Mouse (Mus musculus) liver, embryonic 13.5 days (tissue): ENCODE data around the gene Prss1. TPM values are rescaled to one million over a fixed set of nuclear protein-coding genes. Genes with fewer than 3 reads are reported as not detected.
"Not testable (repeated sequence)": the region's sequence is repeated elsewhere in the genome, so short reads cannot be mapped to it uniquely, and the experiment has no call there.

Source experiments
- ATAC-seq: fragments of 200-750 bp; cut with Nextera tagmentation; 2 replicates; pipeline ENCODE4 v1.8.0; 2017; ENCODE audit warnings: low read depth, mild to moderate bottlenecking, moderate number of reproducible peaks, moderate library complexity
- DNase-seq: peaks from one replicate; pipeline ENCODE4 v3.0.0; 2022
- H3K27ac ChIP-seq: fragments of 300-500 bp; sonication (generic); 2 replicates; pipeline ENCODE4 v1.5.1; 2015; ENCODE audit warnings: moderate library complexity, mild to moderate bottlenecking, inconsistent platforms
- H3K27me3 ChIP-seq: fragments of 300-500 bp; sonication (generic); 2 replicates; pipeline ENCODE4 v1.6.1; 2015; ENCODE audit warnings: mild to moderate bottlenecking, inconsistent platforms
- H3K36me3 ChIP-seq: fragments of 300-500 bp; sonication (generic); 2 replicates; pipeline ENCODE4 v1.6.1; 2015; ENCODE audit warnings: mild to moderate bottlenecking, inconsistent platforms
- H3K4me1 ChIP-seq: fragments of 300-500 bp; sonication (generic); replicated peaks from 2 replicates; pipeline ENCODE4 v1.6.1; 2015; ENCODE audit warnings: inconsistent platforms
- H3K4me2 ChIP-seq: fragments of 300-500 bp; sonication (generic); 2 replicates; pipeline ENCODE4 v1.6.1; 2015; ENCODE audit warnings: inconsistent platforms, mild to moderate bottlenecking, moderate library complexity
- H3K4me3 ChIP-seq: fragments of 300-500 bp; sonication (generic); replicated peaks from 2 replicates; pipeline ENCODE4 v1.5.1; 2015; ENCODE audit warnings: mild to moderate bottlenecking, inconsistent platforms
- H3K9ac ChIP-seq: fragments of 300-500 bp; sonication (generic); 2 replicates; pipeline ENCODE4 v1.6.1; 2015; ENCODE audit warnings: mild to moderate bottlenecking, inconsistent platforms
- H3K9me3 ChIP-seq: fragments of 300-500 bp; sonication (generic); replicated peaks from 2 replicates; pipeline ENCODE4 v1.6.1; 2016; ENCODE audit warnings: inconsistent platforms
- WGBS: fragments of 180-500 bp; shearing (Covaris S2); methylation state at CpG from one replicate; pipeline ENCODE4 v1.1.7; 2015; ENCODE audit not compliant: insufficient replicate concordance; 5-methylcytosine and 5-hydroxymethylcytosine counted together
- polyA plus RNA-seq: library from polyadenylated mRNA; unstranded; fragments of >200 nt; fragmentation: Nextera tagmentation; extraction: Ambion mirVana; gene quantifications from 2 replicates; pipeline ENCODE4 v1.2.1, GENCODE M21; 2015

Gene Prss1
- 0.29 TPM in 1 of 2 replicates, not detected in the other for polyA plus RNA-seq

DNA sequence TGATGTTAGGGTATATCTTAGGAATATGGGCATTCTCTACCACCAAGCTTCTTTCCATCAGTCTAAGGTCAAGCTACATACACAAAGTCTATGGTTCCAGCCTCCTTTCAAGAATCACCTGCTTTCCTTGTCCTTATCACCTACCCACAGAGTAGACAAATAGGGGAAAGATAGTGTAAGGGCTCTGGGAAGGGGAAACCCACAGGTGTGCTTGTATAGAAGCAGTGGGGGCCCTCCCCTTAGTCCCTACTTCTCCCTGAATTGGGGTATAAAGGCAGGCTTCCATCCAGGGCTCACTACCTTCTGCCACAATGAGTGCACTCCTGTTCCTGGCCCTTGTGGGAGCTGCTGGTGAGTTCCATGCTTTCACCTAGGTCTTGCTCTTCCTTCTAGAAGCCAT is at the start of gene Prss1:
Gene Prss1 (plus strand): TSS at position 301 of the 400 bp plus-strand sequence.
- not testable (repeated sequence) for H3K27me3 ChIP-seq, H3K36me3 ChIP-seq, H3K4me2 ChIP-seq, ATAC-seq, H3K9me3 ChIP-seq, H3K9ac ChIP-seq, H3K4me1 ChIP-seq, H3K27ac ChIP-seq, H3K4me3 ChIP-seq, DNase-seq

DNA sequence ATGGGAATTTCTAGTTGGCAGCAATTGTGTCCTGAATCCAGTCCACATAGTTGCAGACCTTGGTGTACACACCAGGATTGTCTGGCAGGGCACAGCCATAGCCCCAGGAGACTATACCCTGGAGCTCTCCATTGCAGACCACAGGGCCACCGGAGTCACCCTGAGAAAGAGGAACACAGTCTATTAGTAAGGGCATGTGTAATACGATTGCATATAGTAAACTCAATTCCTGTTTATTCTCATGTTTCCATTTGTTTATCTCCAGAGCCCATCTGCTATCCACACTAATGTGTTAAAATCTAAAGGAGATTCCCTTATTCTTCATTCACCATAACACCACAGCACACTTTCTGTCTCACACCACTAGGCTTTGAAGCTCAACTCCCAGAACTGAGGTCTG is 16.5 kb upstream of the Prss1 start:
- not testable (repeated sequence) for H3K36me3 ChIP-seq, H3K9me3 ChIP-seq, H3K4me3 ChIP-seq, DNase-seq, ATAC-seq, H3K4me1 ChIP-seq, H3K9ac ChIP-seq, H3K27me3 ChIP-seq, H3K4me2 ChIP-seq, H3K27ac ChIP-seq
- WGBS, result 54% methylated on average over 2 of the region's 2 CpGs

DNA sequence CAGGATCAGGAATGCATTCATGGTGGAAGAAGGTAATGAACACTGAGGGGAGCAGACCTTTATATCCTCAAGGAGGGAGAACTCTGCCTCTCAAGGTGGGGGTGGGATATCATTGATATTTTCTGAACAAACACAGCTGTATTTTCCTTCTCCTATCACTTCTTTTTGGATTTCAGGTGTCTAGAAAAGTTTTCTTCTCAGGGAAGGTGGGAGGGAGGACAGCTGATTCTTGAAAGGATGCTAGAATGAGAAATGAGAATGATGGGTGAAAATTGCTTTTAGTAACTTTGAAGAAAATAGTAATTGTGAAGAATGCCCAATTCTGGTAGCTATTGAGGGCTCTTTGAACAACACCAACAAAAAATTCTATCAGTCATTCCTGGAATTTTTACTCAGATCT is 12.7 kb upstream of the Prss1 start, which contains the start of gene Gm10334:
Gene Gm10334 (minus strand): TSS at position 101 of the 400 bp plus-strand sequence.
- ATAC-seq, H3K36me3 ChIP-seq, H3K4me3 ChIP-seq, H3K4me1 ChIP-seq, H3K9ac ChIP-seq, H3K27me3 ChIP-seq, H3K4me2 ChIP-seq, DNase-seq, H3K9me3 ChIP-seq, H3K27ac ChIP-seq: not testable (repeated sequence)

DNA sequence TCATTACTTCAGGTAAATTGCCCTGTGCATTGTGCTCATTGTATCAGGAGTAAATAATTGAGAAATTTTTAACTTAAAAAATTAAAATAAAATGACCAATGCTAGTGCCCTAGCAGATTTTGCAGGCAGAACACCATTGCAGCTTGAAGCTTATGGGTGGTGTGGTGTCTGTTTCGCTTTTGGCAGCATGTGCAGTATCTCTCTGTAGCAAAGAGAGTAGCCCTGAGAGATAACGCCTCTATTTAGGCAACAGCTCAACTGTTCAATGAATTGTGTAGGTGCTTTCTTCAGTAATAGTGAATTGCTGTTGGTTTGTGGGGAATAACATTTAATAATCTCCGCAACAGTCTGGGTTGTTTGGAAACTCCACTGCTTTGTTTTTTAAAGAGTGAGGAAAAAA is 40.6 kb downstream of the Prss1 start:
- H3K27ac ChIP-seq, result no peak overlapping the region
- 53% methylated on average over 3 of the region's 3 CpGs for WGBS

DNA sequence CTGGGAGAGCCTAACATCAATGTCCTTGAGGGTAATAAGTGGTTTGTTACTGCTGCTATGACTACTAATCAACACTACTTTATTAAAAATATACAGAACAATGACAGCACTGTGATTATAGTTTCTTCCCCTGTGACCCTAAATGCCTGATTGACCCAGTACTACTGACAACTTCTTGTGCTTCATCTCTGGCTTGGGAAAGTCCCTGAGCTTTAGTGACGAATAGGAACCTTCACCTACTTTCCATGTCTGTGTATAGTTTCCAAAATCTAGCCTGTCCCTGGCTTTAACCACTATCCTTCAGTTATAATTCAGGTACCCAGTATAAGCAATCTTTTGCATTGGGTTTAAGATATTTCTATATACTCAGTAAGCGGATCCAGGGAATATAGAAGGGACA is 46.2 kb downstream of the Prss1 start:
- DNase-seq (no peak), ATAC-seq (no peak)
- H3K9me3 ChIP-seq, result no peaks in the 10 kb centered on the region
- H3K9ac ChIP-seq, result no peak overlapping the region
- H3K4me3 ChIP-seq, result no peak overlapping the region
- H3K4me1 ChIP-seq, result no peaks in the 10 kb centered on the region
- H3K27me3 ChIP-seq, result no peaks in the 10 kb centered on the region
- no peak overlapping the region for H3K4me2 ChIP-seq
- no peak overlapping the region for H3K27ac ChIP-seq
- no peaks in the 10 kb centered on the region for H3K36me3 ChIP-seq
- 60% methylated on average over 2 of the region's 2 CpGs for WGBS

More for the DNA sequence above, 40.6 kb downstream of the Prss1 start:
- H3K9me3 ChIP-seq, result no peaks in the 10 kb centered on the region
- H3K4me2 ChIP-seq, result no peak overlapping the region
- no peaks in the 10 kb centered on the region for H3K36me3 ChIP-seq
- no peak overlapping the region for H3K9ac ChIP-seq
- no peak for ATAC-seq
- H3K4me3 ChIP-seq, result no peak overlapping the region
- no peak for DNase-seq
- H3K27me3 ChIP-seq, result no peaks in the 10 kb centered on the region
- H3K4me1 ChIP-seq, result no peaks in the 10 kb centered on the region

DNA sequence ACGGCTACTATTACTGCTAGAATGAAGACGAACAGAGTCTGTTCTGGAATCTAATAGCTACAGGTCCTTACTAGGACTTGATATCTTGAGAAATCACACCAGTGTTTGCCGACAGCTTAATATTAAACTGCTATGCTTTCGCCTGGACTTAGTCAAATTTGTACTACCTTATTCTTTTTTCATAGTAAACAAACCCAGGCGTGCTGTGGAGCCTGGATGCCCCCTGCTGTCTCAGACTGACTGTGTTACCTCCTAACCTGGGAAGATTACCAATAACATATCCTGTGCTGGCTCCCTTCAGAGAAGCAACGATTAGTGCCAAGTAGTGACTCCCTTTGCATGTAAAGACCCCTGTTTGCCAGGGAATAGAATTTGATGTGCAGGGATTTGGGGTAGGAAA is 46.6 kb downstream of the Prss1 start:
- 59% methylated on average over 6 of the region's 6 CpGs for WGBS
- H3K27ac ChIP-seq, result no peak overlapping the region
- no peak overlapping the region for H3K4me3 ChIP-seq
- no peaks in the 10 kb centered on the region for H3K9me3 ChIP-seq
- no peaks in the 10 kb centered on the region for H3K36me3 ChIP-seq
- no peaks in the 10 kb centered on the region for H3K27me3 ChIP-seq
- no peaks in the 10 kb centered on the region for H3K4me1 ChIP-seq
- ATAC-seq (no peak), DNase-seq (no peak)
- no peak overlapping the region for H3K4me2 ChIP-seq
- H3K9ac ChIP-seq, result no peak overlapping the region

Other genes starting within 250 kb of the Prss1 start
- gene Try4, start 156.7 kb upstream of the Prss1 start, polyA plus RNA-seq, result not detected in 2 replicates
- not detected in 2 replicates for gene Try5, start 142.1 kb upstream of the Prss1 start, polyA plus RNA-seq
- 0.23 TPM in 1 of 2 replicates, not detected in the other for gene Try10, start 104.8 kb upstream of the Prss1 start, polyA plus RNA-seq
- not detected in 2 replicates for gene Prss3, start 81.3 kb upstream of the Prss1 start, polyA plus RNA-seq
- not detected in 2 replicates for gene Gm5771, start 66.6 kb upstream of the Prss1 start, polyA plus RNA-seq
- gene Gm10334, start 12.8 kb upstream of the Prss1 start, polyA plus RNA-seq, result not detected in 2 replicates
- not detected in 2 replicates for gene Prss2, start 62.9 kb downstream of the Prss1 start, polyA plus RNA-seq
- 1.1 and 1.7 TPM in 2 replicates for gene Ephb6, start 146.6 kb downstream of the Prss1 start, polyA plus RNA-seq
- gene Trpv6, start 177.5 kb downstream of the Prss1 start, polyA plus RNA-seq, result 0.08 and 0.10 TPM in 2 replicates
- 0.08 TPM in 1 of 2 replicates, not detected in the other for gene Trpv5, start 221.8 kb downstream of the Prss1 start, polyA plus RNA-seq
- not detected in 2 replicates for gene Llcfc1, start 225.5 kb downstream of the Prss1 start, polyA plus RNA-seq
- 237 and 259 TPM in 2 replicates for gene Kel, start 245.4 kb downstream of the Prss1 start, polyA plus RNA-seq